Mouse (Mus musculus): ENCODE data around the gene Cachd1.

DNA sequence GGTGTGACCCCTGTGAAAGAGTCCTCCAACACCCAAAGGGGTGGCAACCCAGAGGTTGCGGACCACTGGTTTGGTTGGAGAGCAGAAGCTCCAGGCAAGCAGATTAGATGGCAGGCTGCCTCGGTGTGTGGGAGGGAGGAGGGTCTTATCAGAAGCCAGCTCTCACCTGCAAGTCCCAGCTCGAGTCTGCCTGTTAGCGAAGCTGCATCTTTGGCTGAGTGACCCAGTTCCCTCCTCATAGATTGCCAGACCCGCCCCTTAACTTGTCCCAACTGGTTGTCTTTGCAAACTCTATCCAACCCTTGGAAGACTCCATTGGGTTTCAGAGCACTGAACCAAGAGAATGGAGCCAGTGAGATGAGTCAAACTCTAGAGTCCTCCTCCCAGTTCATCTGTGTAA is 173.8 kb downstream of the Cachd1 start:
- no peak for TF ChIP-seq CTCF (IDR thresholded peaks at IDR 0.05; ENCODE audit: control insufficient read depth, insufficient read depth, low read length)
- TF ChIP-seq POLR2A (IDR thresholded peaks at IDR 0.05; ENCODE audit: borderline replicate concordance, control insufficient read depth, low read depth, low read length) = no peak
